Mouse (Mus musculus): ENCODE measurements at regions not wholly inside any gene's neighbourhood (a gene's known extent, or its start where the extent isn't known, plus 50 kb on each side); places are given as distances from the start of the nearest gene placed in this dataset.

- DNase-seq (ENCODE audit: low spot score in 2 of 2) = no peak
Observed at GRCm38 (mm10) chr1:143946933-143947332, 57.0 kb downstream of the Rgs2 start.

GRCm38 (mm10) chr1:143941465-143941864, 62.5 kb downstream of the Rgs2 start:
- peak in 1 of 2 experiments; percentile 31 for DNase-seq (ENCODE audit: low spot score in 2 of 2)

GRCm38 (mm10) chr1:143939511-143939910, 64.5 kb downstream of the Rgs2 start:
- DNase-seq (ENCODE audit: low spot score in 2 of 2) = peak in 1 of 2 experiments; percentile 29

- peak in 1 of 2 experiments; percentile 67 for DNase-seq (ENCODE audit: low spot score in 2 of 2)
Observed at GRCm38 (mm10) chr1:143938569-143938968, 65.4 kb downstream of the Rgs2 start.

- no peak for DNase-seq (ENCODE audit: low spot score in 2 of 2)
Observed at GRCm38 (mm10) chr1:143930798-143931197, 73.2 kb downstream of the Rgs2 start.

GRCm38 (mm10) chr1:143929567-143930165, 74.3 kb downstream of the Rgs2 start:
- DNase-seq (ENCODE audit: low spot score in 2 of 2) = no peak

- no peak for DNase-seq (ENCODE audit: low spot score in 2 of 2)
Observed at GRCm38 (mm10) chr1:143922499-143922898, 81.5 kb downstream of the Rgs2 start.

GRCm38 (mm10) chr1:143920256-143920655, 83.7 kb downstream of the Rgs2 start:
- DNase-seq (ENCODE audit: low spot score in 2 of 2) = no peak

- DNase-seq (ENCODE audit: low spot score in 2 of 2) = no peak
Observed at GRCm38 (mm10) chr1:143918949-143919348, 85.0 kb downstream of the Rgs2 start.

- no peak for DNase-seq (ENCODE audit: low spot score in 2 of 2)
Observed at GRCm38 (mm10) chr1:143918146-143918774, 85.7 kb downstream of the Rgs2 start.

- peak; percentile 55 to 88 for DNase-seq (ENCODE audit: low spot score in 2 of 2)
Observed at GRCm38 (mm10) chr1:143917623-143918022, 86.3 kb downstream of the Rgs2 start.

- peak in 1 of 2 experiments; percentile 24 for DNase-seq (ENCODE audit: low spot score in 2 of 2)
Observed at GRCm38 (mm10) chr1:143916587-143916986, 87.4 kb downstream of the Rgs2 start.

GRCm38 (mm10) chr1:143912586-143912985, 91.4 kb downstream of the Rgs2 start:
- no peak for DNase-seq (ENCODE audit: low spot score in 2 of 2)

- no peak for DNase-seq (ENCODE audit: low spot score in 2 of 2)
Observed at GRCm38 (mm10) chr1:143911230-143911629, 92.7 kb downstream of the Rgs2 start.

- DNase-seq (ENCODE audit: low spot score in 2 of 2) = no peak
Observed at GRCm38 (mm10) chr1:143910530-143910929, 93.4 kb downstream of the Rgs2 start.

- no peak for DNase-seq (ENCODE audit: low spot score in 2 of 2)
Observed at GRCm38 (mm10) chr1:143907312-143907711, 96.6 kb downstream of the Rgs2 start.

GRCm38 (mm10) chr1:143906881-143907280, 97.1 kb downstream of the Rgs2 start:
- DNase-seq (ENCODE audit: low spot score in 2 of 2) = no peak

GRCm38 (mm10) chr1:143903985-143904384, 100.0 kb downstream of the Rgs2 start:
- peak in 1 of 2 experiments; percentile 67 for DNase-seq (ENCODE audit: low spot score in 2 of 2)

GRCm38 (mm10) chr1:143903234-143903633, 100.7 kb downstream of the Rgs2 start:
- no peak for DNase-seq (ENCODE audit: low spot score in 2 of 2)

- no peak for DNase-seq (ENCODE audit: low spot score in 2 of 2)
Observed at GRCm38 (mm10) chr1:143901127-143901920, 102.6 kb downstream of the Rgs2 start.

GRCm38 (mm10) chr1:143888510-143888909, 111.4 kb downstream of the Uchl5 start:
- DNase-seq (ENCODE audit: low spot score in 2 of 2) = no peak

GRCm38 (mm10) chr1:143888065-143888464, 111.0 kb downstream of the Uchl5 start:
- no peak for DNase-seq (ENCODE audit: low spot score in 2 of 2)

Measured in layer of hippocampus, postnatal 14 days (tissue).